In the genomic region with DNA sequence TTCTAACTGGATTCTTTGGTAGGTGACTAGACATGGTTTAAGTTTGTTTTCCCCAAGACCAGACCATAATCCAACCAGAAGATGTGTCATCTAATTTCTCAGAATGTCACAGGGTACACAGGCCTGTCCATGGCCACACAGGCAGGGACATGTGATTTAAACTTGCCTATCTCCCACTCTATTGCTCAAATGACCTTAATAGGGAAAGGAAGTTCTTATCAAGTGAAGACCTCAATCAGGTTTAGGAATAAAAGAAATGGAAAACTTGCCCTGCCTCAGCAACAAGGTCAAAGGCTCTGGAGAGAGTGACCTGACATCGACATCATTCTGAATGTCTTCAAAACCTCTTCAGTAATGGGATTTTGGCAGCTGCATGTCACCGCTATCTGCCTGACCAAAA, we compare ENCODE assay signal across 13 mouse cellular contexts.
"Had no signal": no experiment of that assay in that cellular context is flagged by ENCODE, and none has a peak within 500 bp of the region (broad histone marks: within the 10 kb centered on the region; RNA-seq: fewer than 3 reads in every experiment).

No protein-coding gene starts in this region.

- H3K36me3 ChIP-seq: kidney, embryonic 15.5 days; liver, embryonic 13.5 days had no signal

- DNase-seq: kidney, postnatal 14 days; kidney, postnatal 4 days; layer of hippocampus, postnatal 36 days; liver, embryonic 13.5 days; lung, adult 2 months; lung, postnatal 14 days; lung, postnatal 4 days; midbrain, embryonic 14.5 days; thymus, adult 18-20 months; thymus, postnatal 36 days had no signal

- H3K4me1 ChIP-seq: liver, embryonic 13.5 days had no signal

- H3K27me3 ChIP-seq: kidney, embryonic 15.5 days; liver, embryonic 13.5 days had no signal

- H3K4me3 ChIP-seq: kidney, embryonic 15.5 days; left cerebral cortex, adult 2 months; liver, embryonic 13.5 days had no signal

- H3K27ac ChIP-seq: kidney, embryonic 15.5 days; left cerebral cortex, adult 2 months; liver, embryonic 13.5 days had no signal

- H3K9me3 ChIP-seq: kidney, embryonic 15.5 days; liver, embryonic 13.5 days had no signal

- H3K9ac ChIP-seq: kidney, embryonic 15.5 days; liver, embryonic 13.5 days had no signal

- H3K4me2 ChIP-seq: kidney, embryonic 15.5 days; liver, embryonic 13.5 days; midbrain, embryonic 11.5 days had no signal
